Mouse (Mus musculus): ENCODE results near the gene Exosc3. TPM values are rescaled to one million over a fixed set of nuclear protein-coding genes. Genes with fewer than 3 reads are reported as not detected.

Exosc3 gene
- polyA plus RNA-seq, 1 experiment: 55.4 TPM

DNA sequence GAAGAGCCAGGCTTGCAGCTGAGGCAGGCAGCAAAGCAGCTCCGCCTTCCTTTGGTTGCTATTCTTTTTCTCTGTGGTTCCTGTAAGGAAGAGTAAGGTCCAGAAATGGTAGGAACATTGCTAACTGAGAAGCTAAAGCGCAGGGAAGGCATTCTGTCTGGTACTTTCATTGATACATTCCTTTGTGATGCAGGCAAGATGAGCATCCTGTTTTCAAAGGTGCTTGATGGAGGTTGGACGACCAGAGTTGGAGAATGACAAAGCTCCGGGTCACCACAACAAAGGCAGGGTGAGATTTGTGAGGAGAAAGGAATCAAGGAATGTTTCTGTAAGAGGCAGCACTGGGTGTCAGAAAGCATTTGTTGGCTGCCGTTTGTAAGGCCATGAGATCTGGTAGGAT lies 54.6 kb downstream of the Exosc3 start:
- Histone ChIP-seq H3K4me1 (no peaks in the 10 kb centered on the region), H3K27me3 (replicated peaks) (peaks cover 23% of the 10 kb centered on the region), H3K4me3 (replicated peaks) (no peak overlapping the region), H3K9me3 (no peaks in the 10 kb centered on the region), H3K36me3 (replicated peaks; ENCODE audit: low read length) (no peaks in the 10 kb centered on the region)
- TF ChIP-seq FLI1 (IDR thresholded peaks at IDR 0.05; ENCODE audit: low read length): no peak
- no peak for TF ChIP-seq GATA1 (IDR thresholded peaks at IDR 0.05; ENCODE audit: borderline replicate concordance, low read length)

DNA sequence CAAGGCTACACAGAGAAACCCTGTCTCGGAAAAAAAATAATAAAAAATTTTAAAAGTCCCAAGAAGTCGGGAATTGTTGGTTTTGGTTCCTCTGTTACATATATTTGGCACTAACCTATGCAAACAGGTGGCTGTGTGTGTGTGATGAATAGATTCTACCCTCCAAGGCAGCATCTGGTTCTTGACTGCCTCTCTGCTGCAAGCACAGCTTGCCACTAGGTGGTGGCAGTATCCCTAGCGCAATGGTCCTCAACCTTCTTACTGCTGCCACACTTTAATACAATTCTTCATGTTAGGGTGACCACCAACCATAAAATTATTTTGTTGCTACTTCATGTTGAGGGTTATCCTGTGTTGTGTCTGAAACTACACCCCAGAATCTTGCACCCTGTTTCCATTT lies 56.2 kb downstream of the Exosc3 start:
- H3K27me3 ChIP-seq (replicated peaks): peaks cover 23% of the 10 kb centered on the region
- H3K4me3 ChIP-seq (replicated peaks): no peak overlapping the region
- H3K36me3 ChIP-seq (replicated peaks; ENCODE audit: low read length): no peaks in the 10 kb centered on the region
- H3K4me1 ChIP-seq: no peaks in the 10 kb centered on the region
- no peaks in the 10 kb centered on the region for H3K9me3 ChIP-seq
- TF ChIP-seq GATA1 (IDR thresholded peaks at IDR 0.05; ENCODE audit: borderline replicate concordance, low read length): no peak
- TF ChIP-seq FLI1 (IDR thresholded peaks at IDR 0.05; ENCODE audit: low read length): no peak

DNA sequence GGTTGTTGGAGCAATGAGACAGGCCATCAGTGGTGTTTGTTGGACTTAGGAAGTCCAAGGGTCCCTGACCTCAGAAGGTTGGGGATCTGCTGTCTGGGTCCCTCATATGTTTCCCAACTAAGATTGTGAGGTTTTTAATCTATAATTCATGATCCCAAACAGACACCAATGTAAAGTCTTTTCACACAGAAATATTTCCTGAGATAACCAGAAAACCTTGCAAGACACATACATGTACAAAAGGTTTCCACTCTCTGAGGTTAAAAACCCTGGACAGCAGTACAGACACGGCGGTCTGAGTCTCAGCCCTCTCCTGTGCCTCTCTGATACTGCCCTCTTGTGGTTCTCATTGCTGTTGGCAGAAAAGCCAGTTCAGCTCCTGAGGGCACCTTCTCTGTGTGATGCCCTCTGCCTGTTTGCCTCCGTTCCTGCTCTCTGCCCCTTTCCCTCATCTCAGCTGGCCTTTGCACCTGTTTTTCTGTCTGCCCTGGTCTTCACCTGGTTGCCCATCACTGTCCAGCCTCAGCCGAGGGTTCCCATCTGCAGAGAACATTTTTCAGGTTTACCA lies 62.5 kb downstream of the Exosc3 start:
- no peaks in the 10 kb centered on the region for H3K36me3 ChIP-seq (replicated peaks; ENCODE audit: low read length)
- peaks cover 5% of the 10 kb centered on the region; the same call in 1 of the 2 replicates for H3K4me1 ChIP-seq
- peaks cover 30% of the 10 kb centered on the region for H3K27me3 ChIP-seq (replicated peaks)
- H3K9me3 ChIP-seq: no peaks in the 10 kb centered on the region
- H3K4me3 ChIP-seq (replicated peaks): no peak overlapping the region
- TF ChIP-seq FLI1 (IDR thresholded peaks at IDR 0.05; ENCODE audit: low read length) (no peak), GATA1 (IDR thresholded peaks at IDR 0.05; ENCODE audit: borderline replicate concordance, low read length) (no peak)

DNA sequence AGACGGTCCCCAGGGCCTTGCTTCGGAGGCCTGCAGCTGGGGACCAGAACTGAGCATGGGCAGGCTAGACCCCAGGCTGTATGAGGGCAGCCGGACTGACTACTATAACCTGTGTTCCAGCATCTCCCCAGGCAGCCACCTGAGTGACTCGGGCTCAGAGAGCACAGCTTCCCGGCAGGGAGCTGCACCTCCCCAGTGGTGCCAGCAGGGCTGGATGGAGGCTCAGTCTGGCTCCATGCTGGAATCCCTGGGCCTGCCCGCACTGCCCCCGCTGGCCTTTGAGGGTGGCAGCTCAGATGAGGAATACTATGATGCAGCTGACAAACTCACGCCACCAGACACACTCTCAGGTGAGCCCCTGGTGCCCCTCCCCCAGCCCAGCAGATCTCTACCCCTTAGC lies 63.2 kb downstream of the Exosc3 start:
- no peak for TF ChIP-seq GATA1 (IDR thresholded peaks at IDR 0.05; ENCODE audit: borderline replicate concordance, low read length)
- no peak for TF ChIP-seq FLI1 (IDR thresholded peaks at IDR 0.05; ENCODE audit: low read length)
- no peak overlapping the region for H3K4me3 ChIP-seq (replicated peaks)
- no peaks in the 10 kb centered on the region for H3K36me3 ChIP-seq (replicated peaks; ENCODE audit: low read length)
- H3K9me3 ChIP-seq: no peaks in the 10 kb centered on the region
- H3K27me3 ChIP-seq (replicated peaks): peaks cover 26% of the 10 kb centered on the region
- H3K4me1 ChIP-seq: peaks cover 5% of the 10 kb centered on the region; the same call in 1 of the 2 replicates

DNA sequence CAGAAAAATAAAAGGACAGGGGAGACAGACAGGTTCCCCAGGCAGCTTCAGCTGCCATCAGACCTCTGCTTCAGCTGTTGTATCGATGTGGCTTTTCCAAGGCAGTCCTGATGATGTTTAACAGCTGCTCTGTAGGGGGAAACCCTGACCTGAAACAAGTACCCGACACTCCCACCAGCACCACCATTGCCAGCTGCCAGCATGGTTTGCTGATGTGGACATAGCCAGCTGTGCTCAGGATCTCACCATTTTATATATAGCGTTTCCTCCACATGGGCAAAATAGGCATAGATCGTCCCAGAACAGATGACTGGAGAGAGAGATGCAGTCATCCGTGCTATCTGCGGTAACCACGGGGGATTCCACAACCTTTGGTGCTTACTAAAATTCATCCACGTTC lies 66.8 kb downstream of the Exosc3 start:
- Histone ChIP-seq H3K4me1 (peaks cover 5% of the 10 kb centered on the region; the same call in 1 of the 2 replicates), H3K4me3 (replicated peaks) (no peak overlapping the region), H3K9me3 (no peaks in the 10 kb centered on the region), H3K27me3 (replicated peaks) (peaks cover 31% of the 10 kb centered on the region), H3K36me3 (replicated peaks; ENCODE audit: low read length) (no peaks in the 10 kb centered on the region)
- no peak for TF ChIP-seq FLI1 (IDR thresholded peaks at IDR 0.05; ENCODE audit: low read length)
- no peak for TF ChIP-seq GATA1 (IDR thresholded peaks at IDR 0.05; ENCODE audit: borderline replicate concordance, low read length)

DNA sequence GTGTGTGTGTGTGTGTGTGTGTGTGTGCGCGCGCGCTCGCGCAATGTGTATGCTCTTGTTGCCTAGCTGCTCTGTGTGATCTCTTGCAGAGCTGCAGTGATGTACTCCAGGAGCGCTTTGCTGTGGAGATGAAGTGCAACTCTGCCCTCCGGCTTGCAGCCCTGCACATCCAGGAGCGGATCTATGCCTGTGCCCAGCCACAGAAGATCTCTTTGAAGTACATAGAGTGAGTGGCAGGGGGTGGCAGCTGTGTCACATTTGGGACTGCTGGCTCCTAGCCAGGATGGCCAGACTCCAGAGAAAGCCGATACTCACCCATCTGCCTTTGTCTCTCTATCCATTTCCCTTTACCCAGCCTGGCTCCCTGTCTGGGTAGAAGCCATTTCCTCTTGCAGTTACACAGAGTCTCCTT lies 71.5 kb downstream of the Exosc3 start:
- peaks cover 35% of the 10 kb centered on the region for H3K27me3 ChIP-seq (replicated peaks)
- TF ChIP-seq FLI1 (IDR thresholded peaks at IDR 0.05; ENCODE audit: low read length) (no peak), GATA1 (IDR thresholded peaks at IDR 0.05; ENCODE audit: borderline replicate concordance, low read length) (no peak)
- H3K9me3 ChIP-seq: no peaks in the 10 kb centered on the region
- H3K4me1 ChIP-seq: peaks cover 7% of the 10 kb centered on the region; the same call in 1 of the 2 replicates
- H3K36me3 ChIP-seq (replicated peaks; ENCODE audit: low read length): no peaks in the 10 kb centered on the region
- no peak overlapping the region for H3K4me3 ChIP-seq (replicated peaks)

DNA sequence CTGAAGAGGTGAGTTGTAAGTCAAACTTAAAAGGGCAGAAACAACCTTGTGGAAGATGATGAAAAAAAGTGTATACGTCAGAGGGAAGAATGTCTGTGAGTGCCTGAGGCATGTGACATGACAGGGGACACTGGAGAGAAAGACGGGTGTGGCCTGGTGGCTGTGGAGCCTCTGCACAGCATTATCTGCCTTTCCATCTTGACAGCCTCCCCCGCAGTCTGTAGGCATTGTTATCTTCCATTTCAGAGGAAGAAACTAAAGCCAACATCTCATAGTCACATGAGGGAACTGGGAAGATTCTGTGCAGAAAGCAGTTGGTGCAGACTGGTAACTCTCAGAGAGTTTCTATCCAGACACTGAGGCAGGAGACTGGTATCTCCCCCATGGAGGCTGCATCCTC lies 74.6 kb downstream of the Exosc3 start:
- TF ChIP-seq FLI1 (IDR thresholded peaks at IDR 0.05; ENCODE audit: low read length): no peak
- TF ChIP-seq GATA1 (IDR thresholded peaks at IDR 0.05; ENCODE audit: borderline replicate concordance, low read length): no peak
- Histone ChIP-seq H3K36me3 (replicated peaks; ENCODE audit: low read length) (no peaks in the 10 kb centered on the region), H3K4me1 (peaks cover 7% of the 10 kb centered on the region; the same call in 1 of the 2 replicates), H3K4me3 (replicated peaks) (no peak overlapping the region), H3K9me3 (no peaks in the 10 kb centered on the region), H3K27me3 (replicated peaks) (peaks cover 29% of the 10 kb centered on the region)

Other genes starting within 250 kb of the Exosc3 start
- 18.7 and 112 TPM in 2 replicates for gene Tomm5, start 234.6 kb downstream of the Exosc3 start, polyA plus RNA-seq (2012; ENCODE audit: insufficient read depth, low replicate concordance)
- 0.08 TPM in 1 of 2 replicates, not detected in the other for gene Frmpd1, start 157.9 kb downstream of the Exosc3 start, polyA plus RNA-seq (2012; ENCODE audit: insufficient read depth, low replicate concordance)
- gene Trmt10b, start 45.6 kb downstream of the Exosc3 start, polyA plus RNA-seq (2012; ENCODE audit: insufficient read depth, low replicate concordance): 1.1 TPM in 1 of 2 replicates, not detected in the other
- 17.0 and 22.3 TPM in 2 replicates for gene Dcaf10, start 631 bp downstream of the Exosc3 start, polyA plus RNA-seq (2012; ENCODE audit: insufficient read depth, low replicate concordance)
- gene Slc25a51, start 66.0 kb upstream of the Exosc3 start, polyA plus RNA-seq (2012; ENCODE audit: insufficient read depth, low replicate concordance): 8.3 and 8.6 TPM in 2 replicates
- 20.2 and 27.2 TPM in 2 replicates for gene Shb, start 189.7 kb upstream of the Exosc3 start, polyA plus RNA-seq (2012; ENCODE audit: insufficient read depth, low replicate concordance)

Data from megakaryocyte, embryonic 14.5 days (primary cell).